Mouse (Mus musculus): ENCODE measurements around the gene Matn3.

Gene Matn3

DNA sequence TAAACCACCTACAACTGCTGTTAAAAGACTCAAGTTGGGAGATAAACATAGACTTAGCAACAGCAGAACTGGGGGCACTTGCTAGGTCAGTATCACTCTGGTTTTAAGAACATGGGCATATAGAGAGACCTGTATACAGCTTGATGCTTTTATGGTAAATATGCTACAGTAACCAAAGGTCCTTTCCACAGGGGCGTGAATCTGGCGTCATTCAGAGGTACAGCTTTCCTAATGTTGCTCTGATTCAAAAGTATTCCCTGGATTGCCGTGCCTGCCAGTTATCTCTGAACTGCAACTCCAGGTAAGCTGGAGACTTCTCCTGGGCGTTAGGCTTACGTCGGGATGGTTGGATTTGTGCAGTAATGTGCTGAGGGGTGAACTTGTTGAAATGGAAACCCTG, 60.1 kb downstream of the Matn3 start:
- in situ Hi-C loops (cut with MboI; ENCODE audit: unreplicated experiment in 2 of 2), result loop anchor here (10.0 to 25.0 kb wide), 5 partner anchors 246 to 693 kb away; partner anchors contain the start of genes Hs1bp3 (in 1 of the 2), Rhob (in 1 of the 2) and Sdc1 (in 1 of the 2)

DNA sequence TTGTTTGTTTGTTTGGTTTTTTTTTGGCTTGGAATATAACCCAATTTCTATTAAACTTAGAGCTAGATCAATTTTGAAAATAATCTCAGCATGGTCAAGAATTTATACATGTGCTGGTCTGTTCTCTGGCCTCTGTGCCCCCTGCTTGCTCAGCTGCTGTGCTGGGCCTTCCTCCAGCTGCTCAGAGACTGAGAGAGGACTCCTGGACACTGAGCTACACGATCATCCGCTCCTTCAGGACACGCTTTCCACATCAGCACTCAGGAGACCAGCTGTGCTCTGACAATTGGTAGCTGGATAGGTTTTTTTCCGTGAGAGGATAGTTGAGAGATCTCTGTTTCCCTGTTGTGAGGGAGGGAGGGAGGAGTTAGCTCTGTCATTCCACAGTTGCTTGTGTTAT, 62.6 kb downstream of the Matn3 start:
- in situ Hi-C loops (cut with MboI; ENCODE audit: unreplicated experiment in 2 of 2), result loop anchor here (25.0 kb wide), 2 partner anchors 248 to 498 kb away; partner anchors contain the start of genes Rhob (in 1 of the 2) and Sdc1 (in 1 of the 2)

GRCm38 (mm10) chr12:9016376-9016775, 68.6 kb downstream of the Matn3 start:
- in situ Hi-C loops (cut with MboI; ENCODE audit: unreplicated experiment in 2 of 2), result loop anchor here (25.0 kb wide), 2 partner anchors 254 to 504 kb away; partner anchors contain the start of genes Rhob (in 1 of the 2) and Sdc1 (in 1 of the 2)

DNA sequence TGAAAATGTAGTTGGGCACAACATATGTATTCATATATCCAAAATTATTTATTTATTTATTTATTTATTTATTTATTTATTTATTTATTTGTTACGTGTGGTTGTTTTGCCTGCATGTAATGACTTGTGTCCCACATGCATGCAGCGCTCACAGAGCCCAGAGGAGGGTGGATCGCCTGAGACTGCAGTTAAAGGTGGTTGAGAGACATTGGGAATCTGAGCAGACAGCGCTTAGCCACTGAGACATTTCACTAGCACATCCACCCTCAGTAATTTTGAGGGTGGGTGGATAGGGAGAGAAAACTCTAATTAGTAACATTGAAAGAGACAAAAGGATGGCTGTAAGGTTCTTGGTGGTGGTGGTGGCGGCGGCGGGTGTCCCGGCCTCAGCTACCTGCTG, 72.7 kb downstream of the Matn3 start:
- in situ Hi-C loops (cut with MboI; ENCODE audit: unreplicated experiment in 2 of 2), result loop anchor here (10.0 to 25.0 kb wide), 3 partner anchors 96 to 508 kb away; partner anchors contain the start of genes Laptm4a (in 1 of the 2), Rhob (in 1 of the 2) and Sdc1 (in 1 of the 2)

- in situ Hi-C loops (cut with MboI; ENCODE audit: unreplicated experiment in 2 of 2), result loop anchor here (10.0 to 25.0 kb wide), 3 partner anchors 96 to 509 kb away; partner anchors contain the start of genes Laptm4a (in 1 of the 2), Rhob (in 1 of the 2) and Sdc1 (in 1 of the 2)
Measured at GRCm38 (mm10) chr12:9020986-9021385, 73.3 kb downstream of the Matn3 start.

All from v-Abl transformed pro-B cells (cell line).